Mouse (Mus musculus): ENCODE measurements around the gene Glyatl3. TPM values are rescaled to one million over a fixed set of nuclear protein-coding genes. Genes with fewer than 3 reads are reported as not detected.

Gene Glyatl3
- polyA plus RNA-seq, 1 experiment from 2014 or later = not detected

DNA sequence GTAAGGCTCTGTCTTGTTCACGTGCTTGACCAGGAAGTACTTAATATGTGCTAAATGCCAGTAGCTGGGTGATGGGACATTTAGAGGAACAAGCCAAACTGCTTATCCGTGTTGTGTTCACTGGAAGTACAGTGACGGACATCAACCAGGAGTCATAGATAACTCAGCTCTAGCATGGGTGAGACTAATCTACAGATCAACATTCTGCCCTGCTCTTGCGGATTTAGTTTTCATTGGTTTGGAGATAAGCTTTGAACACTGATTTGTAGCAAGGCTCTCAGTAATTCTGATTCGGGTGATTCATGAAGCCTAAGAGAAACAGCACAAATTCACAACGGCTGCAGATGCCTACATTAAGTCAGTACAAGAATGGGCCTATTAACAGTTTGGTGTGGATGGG, 32.0 kb downstream of the Glyatl3 start:
- 92% methylated on average over 6 of the region's 6 CpGs for WGBS
- Histone ChIP-seq H3K36me3 (no peaks in the 10 kb centered on the region), H3K27me3 (replicated peaks) (no peaks in the 10 kb centered on the region), H3K9me3 (no peaks in the 10 kb centered on the region), H3K4me2 (replicated peaks) (no peak overlapping the region), H3K9ac (no peak overlapping the region), H3K4me3 (no peak overlapping the region), H3K27ac (no peak overlapping the region), H3K4me1 (no peaks in the 10 kb centered on the region)
- ATAC-seq (ENCODE audit: low FRiP score, low read depth) = no peak

DNA sequence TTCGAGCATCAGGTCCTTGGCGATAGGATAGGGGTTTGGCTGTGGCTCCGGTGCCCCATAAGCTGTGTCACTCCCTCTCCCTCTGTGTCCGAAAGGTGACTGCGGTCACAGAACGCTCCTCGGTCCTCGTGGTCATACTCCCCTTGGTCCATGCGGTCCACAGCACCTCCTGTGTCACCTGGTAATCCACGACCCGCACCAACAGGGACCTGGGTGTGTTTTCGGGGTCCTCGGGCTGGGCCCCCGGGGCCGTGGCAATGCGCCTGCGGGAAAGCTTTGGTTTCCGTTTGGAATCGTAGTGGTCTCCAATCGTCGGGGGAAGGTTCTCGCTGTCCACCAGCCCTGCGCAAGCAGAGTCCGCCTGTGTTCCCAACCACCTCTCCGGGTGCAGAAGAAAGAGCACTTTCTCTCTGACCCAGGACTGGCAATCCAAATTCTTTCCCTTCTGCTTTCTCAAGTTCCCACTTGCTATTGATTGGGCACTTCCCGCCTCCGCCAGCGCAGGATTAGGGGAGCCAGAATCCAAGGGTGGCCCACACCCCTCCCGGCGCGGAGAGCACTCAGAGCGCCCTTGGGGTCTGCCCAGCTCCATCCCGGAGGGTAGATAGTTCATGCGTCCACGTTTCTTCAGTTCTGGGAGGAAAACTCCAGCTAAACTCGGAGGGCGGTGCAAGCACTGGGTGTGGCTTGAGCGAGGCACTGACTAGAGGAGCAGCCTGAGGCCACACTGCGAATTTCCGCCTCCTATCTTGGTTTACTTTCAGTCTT, 34.0 kb downstream of the Glyatl3 start, which contains the start of gene 9130008F23Rik:
9130008F23Rik (minus strand) TSS at position 636 of the 768 bp plus-strand sequence.
- under 1% methylated on average over 40 of the region's 40 CpGs for WGBS
- no peak within 1 kb of the TSS for H3K27ac ChIP-seq
- peak within 1 kb of the TSS; percentile 84 for H3K4me2 ChIP-seq (replicated peaks)
- H3K9me3 ChIP-seq = no peaks in the 10 kb centered on the region
- H3K36me3 ChIP-seq = no peaks in the 10 kb centered on the region
- H3K4me3 ChIP-seq = peak within 1 kb of the TSS; percentile 48
- H3K9ac ChIP-seq = peak within 1 kb of the TSS; percentile 53
- ATAC-seq (ENCODE audit: low FRiP score, low read depth) = peak; percentile 78
- no peaks in the 10 kb centered on the region for H3K4me1 ChIP-seq
- no peaks in the 10 kb centered on the region for H3K27me3 ChIP-seq (replicated peaks)

DNA sequence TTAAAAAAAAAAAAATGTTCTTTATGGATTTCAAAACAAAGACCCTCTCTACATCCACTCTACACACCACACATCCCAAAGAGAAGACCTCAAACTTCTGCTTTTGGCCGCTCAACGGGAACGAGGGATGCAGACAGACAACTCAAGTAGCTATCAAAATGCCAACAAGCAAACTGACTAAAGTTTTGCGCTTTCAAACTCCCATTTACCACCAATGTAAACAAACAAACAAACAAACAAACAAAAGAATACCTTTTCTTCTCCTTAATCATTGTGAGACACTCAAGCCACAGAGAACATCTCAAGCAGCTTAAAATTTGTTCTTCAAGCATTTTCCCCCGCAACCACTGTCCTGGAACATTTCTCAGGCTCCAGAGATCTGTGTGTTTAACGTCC, 34.6 kb downstream of the Glyatl3 start:
- ATAC-seq (ENCODE audit: low FRiP score, low read depth) = no peak
- Histone ChIP-seq H3K9me3 (no peaks in the 10 kb centered on the region), H3K4me1 (no peaks in the 10 kb centered on the region), H3K4me2 (replicated peaks) (peak overlapping the region; percentile 84), H3K27ac (no peak overlapping the region), H3K9ac (peak overlapping the region; percentile 53), H3K27me3 (replicated peaks) (no peaks in the 10 kb centered on the region), H3K4me3 (peak overlapping the region; percentile 48), H3K36me3 (no peaks in the 10 kb centered on the region)
- 5% methylated on average over 6 of the region's 6 CpGs for WGBS

DNA sequence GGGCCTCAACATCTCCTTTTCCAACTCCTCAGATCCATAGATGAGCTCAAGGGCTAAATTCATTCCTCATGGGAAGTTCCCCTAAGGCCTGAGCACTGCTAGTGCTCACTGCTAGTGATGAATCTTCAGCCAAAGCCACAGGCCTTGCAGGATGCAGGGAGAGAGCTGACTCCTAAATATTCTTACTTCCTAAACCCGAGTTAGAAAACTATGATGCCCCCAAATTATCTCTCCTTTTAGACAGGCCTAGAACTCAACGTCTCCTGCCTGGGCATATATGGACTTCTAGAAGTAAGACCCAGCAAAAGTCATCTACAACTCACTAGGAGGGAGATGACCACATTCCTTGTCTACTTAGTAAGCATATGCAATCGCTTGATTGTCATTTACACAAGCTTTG, 36.4 kb downstream of the Glyatl3 start:
- H3K27ac ChIP-seq = no peak overlapping the region
- no peaks in the 10 kb centered on the region for H3K4me1 ChIP-seq
- no peak overlapping the region for H3K4me2 ChIP-seq (replicated peaks)
- no peak for ATAC-seq (ENCODE audit: low FRiP score, low read depth)
- no peak overlapping the region for H3K9ac ChIP-seq
- no peaks in the 10 kb centered on the region for H3K9me3 ChIP-seq
- WGBS = 44% methylated on average over 3 of the region's 3 CpGs
- H3K36me3 ChIP-seq = no peaks in the 10 kb centered on the region
- no peak overlapping the region for H3K4me3 ChIP-seq
- no peaks in the 10 kb centered on the region for H3K27me3 ChIP-seq (replicated peaks)

DNA sequence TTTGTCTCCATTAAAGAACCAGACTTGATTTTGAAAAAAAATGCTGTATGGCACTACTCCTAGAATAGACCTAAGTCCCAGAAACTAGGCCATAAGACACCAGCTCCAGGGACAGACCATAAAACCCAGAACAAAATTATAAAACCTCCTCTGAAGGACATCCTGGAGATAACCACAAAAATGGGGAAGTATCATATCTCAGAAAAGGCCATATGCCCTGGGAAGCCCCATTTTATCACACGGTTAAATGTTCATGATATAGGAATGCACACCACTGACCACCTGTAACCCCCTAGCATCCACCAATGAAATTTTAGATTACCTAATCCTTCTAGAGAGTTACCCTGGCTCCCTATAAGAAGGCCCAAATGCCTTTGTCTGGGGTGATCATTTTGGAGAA, 38.6 kb downstream of the Glyatl3 start:
- Histone ChIP-seq H3K27ac (no peak overlapping the region), H3K9ac (no peak overlapping the region), H3K4me1 (no peaks in the 10 kb centered on the region), H3K27me3 (replicated peaks) (no peaks in the 10 kb centered on the region), H3K36me3 (no peaks in the 10 kb centered on the region), H3K4me3 (no peak overlapping the region), H3K9me3 (no peaks in the 10 kb centered on the region), H3K4me2 (replicated peaks) (no peak overlapping the region)
- no peak for ATAC-seq (ENCODE audit: low FRiP score, low read depth)
- 90% methylated on average over 1 of the region's 1 CpGs for WGBS

DNA sequence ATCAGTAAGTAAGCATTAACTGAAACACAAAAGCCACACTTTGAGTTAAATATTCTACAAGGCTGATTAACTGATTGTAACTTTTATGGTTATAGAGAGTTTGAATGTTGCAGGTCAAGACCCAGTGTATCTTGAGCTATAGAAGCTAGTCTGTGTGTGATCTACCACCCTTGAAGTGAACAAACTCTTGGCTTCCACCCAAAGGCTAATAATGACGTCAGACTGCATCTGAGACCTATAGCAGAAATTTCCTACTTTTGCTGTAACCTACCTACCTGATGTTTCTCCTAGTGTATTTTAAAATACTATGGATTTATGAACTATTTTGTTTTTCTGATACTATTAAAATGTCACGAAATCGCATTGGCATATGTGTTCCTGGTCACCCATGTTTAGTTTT, 39.4 kb downstream of the Glyatl3 start:
- Histone ChIP-seq H3K36me3 (no peaks in the 10 kb centered on the region), H3K9ac (no peak overlapping the region), H3K27me3 (replicated peaks) (no peaks in the 10 kb centered on the region), H3K27ac (no peak overlapping the region), H3K4me1 (no peaks in the 10 kb centered on the region), H3K4me2 (replicated peaks) (no peak overlapping the region), H3K4me3 (no peak overlapping the region), H3K9me3 (no peaks in the 10 kb centered on the region)
- WGBS = 85% methylated on average over 3 of the region's 3 CpGs
- no peak for ATAC-seq (ENCODE audit: low FRiP score, low read depth)

DNA sequence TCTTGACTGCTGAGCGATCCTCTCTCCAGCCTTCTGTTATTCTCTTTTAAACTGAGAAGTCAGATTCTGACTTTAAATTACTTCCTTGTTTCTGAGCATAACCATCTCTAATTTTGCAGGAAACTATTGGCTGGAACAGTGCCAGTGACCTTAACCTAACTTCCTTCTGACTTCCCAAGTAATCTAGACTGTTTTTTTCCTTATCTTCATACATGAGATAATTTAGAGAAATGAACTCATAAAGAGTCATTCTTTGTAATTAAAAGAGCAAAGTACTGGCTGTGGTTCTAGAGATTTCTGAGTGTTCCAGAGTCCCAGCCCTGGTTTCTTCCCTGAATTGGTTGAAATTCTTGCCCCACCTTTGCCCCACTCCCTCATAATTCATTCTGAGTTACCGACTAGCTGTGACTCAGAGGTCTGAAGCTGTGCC, 40.6 kb downstream of the Glyatl3 start:
- no peak overlapping the region for H3K9ac ChIP-seq
- no peak overlapping the region for H3K4me2 ChIP-seq (replicated peaks)
- no peaks in the 10 kb centered on the region for H3K36me3 ChIP-seq
- H3K27ac ChIP-seq = no peak overlapping the region
- no peaks in the 10 kb centered on the region for H3K4me1 ChIP-seq
- no peak for ATAC-seq (ENCODE audit: low FRiP score, low read depth)
- H3K27me3 ChIP-seq (replicated peaks) = no peaks in the 10 kb centered on the region
- H3K9me3 ChIP-seq = no peaks in the 10 kb centered on the region
- whole genome bisulfite sequencing = 44% methylated on average over 2 of the region's 2 CpGs
- no peak overlapping the region for H3K4me3 ChIP-seq

DNA sequence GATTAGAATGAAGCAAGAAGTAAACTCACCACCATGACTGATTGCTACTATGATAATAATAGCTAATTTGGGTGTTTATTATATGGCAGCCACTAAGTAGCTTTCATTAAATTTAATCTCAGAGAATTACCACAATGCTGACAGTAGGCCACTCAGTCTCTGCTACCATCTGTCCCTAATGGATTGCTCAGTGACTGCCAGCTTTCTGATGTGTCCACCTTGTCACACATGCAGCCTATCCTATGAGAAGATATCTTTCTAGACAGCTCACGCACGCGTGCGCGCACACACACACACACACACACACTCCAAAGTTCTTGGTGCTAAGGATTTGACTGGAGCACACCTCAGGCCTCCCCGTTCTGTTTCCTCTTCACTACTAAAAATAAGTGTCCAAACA, 41.5 kb downstream of the Glyatl3 start:
- no peaks in the 10 kb centered on the region for H3K9me3 ChIP-seq
- no peak overlapping the region for H3K9ac ChIP-seq
- no peaks in the 10 kb centered on the region for H3K27me3 ChIP-seq (replicated peaks)
- H3K36me3 ChIP-seq = no peaks in the 10 kb centered on the region
- no peak overlapping the region for H3K27ac ChIP-seq
- H3K4me2 ChIP-seq (replicated peaks) = no peak overlapping the region
- no peak overlapping the region for H3K4me3 ChIP-seq
- no peak for ATAC-seq (ENCODE audit: low FRiP score, low read depth)
- no peaks in the 10 kb centered on the region for H3K4me1 ChIP-seq
- 95% methylated on average over 6 of the region's 6 CpGs for WGBS

DNA sequence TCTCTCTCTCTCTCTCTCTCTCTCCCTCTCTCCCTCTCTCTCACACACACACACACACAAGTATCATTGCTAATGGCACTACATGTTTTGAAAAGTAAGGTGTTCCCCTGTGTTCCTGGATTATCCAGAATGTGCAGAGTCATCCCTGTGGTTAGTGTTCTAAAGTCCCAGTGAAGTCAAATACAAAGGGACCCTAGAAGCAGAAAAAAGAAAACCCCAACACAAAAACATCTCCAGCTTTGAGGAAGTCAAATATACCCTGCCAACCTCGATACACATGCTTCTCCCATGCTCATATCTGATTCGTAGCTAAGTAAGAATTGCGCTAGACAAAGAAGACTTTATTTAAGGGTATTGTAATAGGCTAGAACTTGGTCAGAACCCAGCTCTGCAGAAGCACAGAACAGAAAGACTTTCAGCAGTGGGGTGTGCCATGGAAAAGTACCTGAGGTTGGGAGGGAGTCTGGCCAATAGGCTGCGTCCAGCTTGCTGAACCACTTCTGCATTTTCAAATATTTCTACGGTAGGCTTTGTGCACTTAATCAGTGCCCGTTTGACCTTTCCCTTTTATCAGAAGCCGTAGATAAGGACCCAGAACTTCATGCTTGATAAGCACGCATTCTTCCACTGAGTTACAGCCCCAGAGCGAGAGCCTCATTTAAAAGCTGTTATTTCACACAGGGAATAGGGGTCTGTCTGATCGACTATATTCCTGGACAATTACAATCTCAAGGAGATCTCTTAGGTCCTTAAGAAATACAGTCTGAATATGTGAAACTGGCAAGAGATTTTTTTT, 45.0 kb downstream of the Glyatl3 start:
- Histone ChIP-seq H3K4me2 (replicated peaks) (no peak overlapping the region), H3K9ac (no peak overlapping the region), H3K4me1 (no peaks in the 10 kb centered on the region), H3K9me3 (no peaks in the 10 kb centered on the region), H3K27ac (no peak overlapping the region), H3K27me3 (replicated peaks) (no peaks in the 10 kb centered on the region), H3K4me3 (no peak overlapping the region), H3K36me3 (no peaks in the 10 kb centered on the region)
- ATAC-seq (ENCODE audit: low FRiP score, low read depth) = no peak
- WGBS = 79% methylated on average over 10 of the region's 10 CpGs

DNA sequence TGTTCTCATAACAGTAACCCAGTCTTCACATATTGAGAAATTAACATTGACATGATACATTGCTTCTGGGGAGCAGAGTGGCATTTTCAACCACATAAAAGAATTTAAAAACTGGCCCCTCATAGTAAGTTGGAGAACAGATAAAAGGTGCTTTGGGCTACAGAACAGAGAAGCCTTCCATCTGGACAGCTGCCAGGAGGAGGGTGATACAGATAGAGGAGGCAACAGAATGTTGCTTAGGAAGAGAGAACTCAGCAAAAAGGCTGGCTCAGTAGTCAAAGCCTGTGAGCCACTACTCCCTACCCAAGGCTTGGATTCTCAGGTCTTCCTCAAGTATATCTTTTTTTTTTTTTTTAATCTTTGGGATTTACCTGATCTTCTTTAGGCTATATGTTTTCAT, 59.1 kb downstream of the Glyatl3 start:
- Histone ChIP-seq H3K27ac (no peak overlapping the region), H3K4me2 (replicated peaks) (no peak overlapping the region), H3K4me1 (no peaks in the 10 kb centered on the region), H3K4me3 (no peak overlapping the region), H3K9me3 (no peaks in the 10 kb centered on the region), H3K27me3 (replicated peaks) (no peaks in the 10 kb centered on the region), H3K36me3 (no peaks in the 10 kb centered on the region), H3K9ac (no peak overlapping the region)
- ATAC-seq (ENCODE audit: low FRiP score, low read depth) = no peak

All from neural tube, embryonic 12.5 days (tissue).